Mouse (Mus musculus) ES-Bruce4 (cell line): Measurements from ENCODE around the gene Cd68.

Experiments
- CTCF ChIP-seq: IDR thresholded peaks from one replicate; pipeline ENCODE4 v1.8.1; 2011; ENCODE audit warnings: low read depth, low read length
- EP300 ChIP-seq: IDR thresholded peaks from 2 replicates; pipeline ENCODE4 v1.6.1; 2011; ENCODE audit warnings: low read depth, low read length; ENCODE audit not compliant: insufficient read depth

DNA sequence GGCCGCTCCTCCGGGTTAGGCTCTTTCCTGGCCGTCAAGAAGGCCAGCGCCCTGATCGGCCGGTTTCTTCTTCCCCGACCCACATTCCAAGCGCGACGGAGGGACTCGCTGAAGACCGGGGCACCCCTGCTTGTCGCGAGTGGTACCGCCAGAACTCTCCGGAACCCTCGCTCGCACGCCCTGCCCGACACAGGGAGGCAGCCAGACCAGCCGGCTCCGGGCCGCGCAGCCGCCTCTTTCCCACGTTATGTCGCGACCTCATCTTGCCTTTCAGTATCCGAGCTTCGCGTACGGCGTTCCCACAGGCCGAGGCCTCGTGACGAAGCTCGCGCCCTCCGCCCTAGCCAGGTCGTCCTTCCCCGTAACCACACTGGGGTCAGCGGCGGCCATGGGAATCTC lies 5.8 kb upstream of the Cd68 start:
- TF ChIP-seq EP300 (no peak), CTCF (no peak)
